Mouse (Mus musculus) c-Kit-positive CD71-positive TER-119-negative erythroid progenitor cells, embryonic 14.5 days (primary cell): ENCODE results near the gene Farp1.
"Not testable (repeated sequence)": the region's sequence is repeated elsewhere in the genome, so short reads cannot be mapped to it uniquely, and the experiment has no call there.

Experiments used
- DNase-seq: peaks from one replicate; pipeline ENCODE4 v3.0.0-alpha.2; 2013; ENCODE audit warnings: low read depth

Gene Farp1

DNA sequence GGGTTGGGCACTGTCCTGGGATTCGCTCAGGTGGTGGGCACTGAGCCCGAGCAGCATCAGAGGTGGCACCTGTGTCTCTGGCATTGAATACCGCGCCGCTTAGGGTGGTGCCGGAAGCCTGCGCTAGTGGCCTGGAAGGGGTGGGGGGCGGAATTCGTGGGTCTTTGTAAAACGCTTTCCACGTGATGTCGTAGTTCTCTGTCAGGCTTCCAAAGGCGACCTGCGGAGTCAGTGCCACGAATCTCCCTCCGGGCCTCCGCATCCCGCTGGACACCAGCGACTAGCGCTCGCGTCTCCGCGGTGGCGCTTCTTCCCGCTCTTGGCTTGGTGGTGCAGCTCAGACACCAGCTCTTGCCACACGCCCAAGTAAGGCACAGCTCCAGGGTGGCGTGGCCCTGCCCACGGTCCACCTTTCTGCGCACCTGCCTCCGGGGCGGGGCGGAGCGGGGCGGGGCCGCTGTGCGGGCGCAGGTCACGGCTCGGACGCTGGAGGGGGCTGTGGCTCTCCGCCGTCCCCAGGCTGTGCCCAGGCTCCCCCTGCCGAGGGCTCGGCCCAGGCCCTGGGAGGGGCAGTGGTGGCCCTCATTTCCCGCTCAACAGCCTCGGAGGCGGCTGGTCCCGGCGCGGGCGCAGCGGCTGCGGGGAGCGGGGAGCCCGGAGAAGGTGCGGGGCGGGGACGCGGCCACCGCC lies at the start of gene Farp1:
Gene Farp1 (plus strand): TSS at position 228 of the 690 bp plus-strand sequence.
- DNase-seq, result no peak

DNA sequence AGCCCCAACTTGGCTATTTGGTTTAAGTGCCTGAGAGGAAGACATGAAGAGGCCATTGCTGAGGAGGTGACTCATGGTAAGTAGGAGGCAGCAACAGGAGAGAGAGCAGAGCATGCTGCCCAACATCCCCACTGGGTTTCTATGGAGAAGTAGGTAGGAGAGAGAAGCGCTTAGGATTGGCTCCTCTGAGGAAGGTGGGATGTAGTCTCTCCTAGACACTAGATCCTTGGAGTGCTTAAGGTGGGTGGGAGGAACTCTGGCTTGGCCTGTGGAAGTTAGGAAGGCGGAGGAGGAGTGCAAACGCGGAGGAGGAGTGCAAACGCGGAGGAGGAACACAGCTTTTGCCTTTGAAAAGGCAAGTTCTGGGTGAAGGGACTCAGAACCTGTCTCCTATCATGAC lies 45.9 kb upstream of the Farp1 start:
- no peak for DNase-seq

DNA sequence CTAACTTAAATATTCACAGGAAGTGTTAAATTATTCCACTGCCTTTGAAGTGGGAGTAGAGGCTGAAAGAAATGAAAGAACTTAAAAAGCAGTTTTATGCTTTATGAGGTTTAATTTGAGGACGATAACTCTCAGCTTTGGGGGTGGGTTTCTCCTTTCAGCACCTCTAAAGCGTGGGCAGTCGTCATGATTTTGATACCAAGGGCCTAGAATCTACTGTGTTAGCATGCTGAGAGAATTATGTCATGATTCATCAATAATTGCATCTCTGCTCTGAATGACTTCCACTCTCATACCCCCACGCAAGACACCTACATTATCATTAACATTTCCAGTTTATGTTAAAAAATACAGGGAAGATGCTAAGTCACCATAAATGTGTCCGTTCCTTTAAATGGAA lies 37.3 kb upstream of the Farp1 start:
- no peak for DNase-seq

- DNase-seq, result no peak
Measured at GRCm38 (mm10) chr14:121000561-121001340, 34.2 kb upstream of the Farp1 start.

GRCm38 (mm10) chr14:121005621-121006020 lies 29.4 kb upstream of the Farp1 start:
- DNase-seq, result no peak

DNA sequence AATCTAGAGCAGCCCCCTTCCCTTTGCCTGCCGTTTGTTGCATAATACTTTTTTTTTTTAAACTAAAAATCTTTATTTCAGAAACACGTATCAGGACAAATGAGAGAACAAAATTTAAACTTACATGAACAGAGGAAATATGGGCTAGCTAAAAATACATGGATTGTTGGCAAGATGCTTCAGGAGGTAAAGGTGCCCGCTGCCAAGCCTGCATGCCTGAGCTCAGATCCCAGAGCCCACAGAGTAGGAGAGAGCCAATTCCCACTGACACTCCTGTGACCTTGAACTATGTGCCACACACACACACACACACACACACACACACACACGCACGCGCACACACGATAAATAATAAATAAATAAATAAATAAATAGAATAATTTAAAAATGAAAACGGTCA lies 29.0 kb upstream of the Farp1 start:
- no peak for DNase-seq

GRCm38 (mm10) chr14:121015114-121015690 lies 19.8 kb upstream of the Farp1 start:
- no peak for DNase-seq

- no peak for DNase-seq
Measured at GRCm38 (mm10) chr14:121022403-121022802, 12.6 kb upstream of the Farp1 start.

DNA sequence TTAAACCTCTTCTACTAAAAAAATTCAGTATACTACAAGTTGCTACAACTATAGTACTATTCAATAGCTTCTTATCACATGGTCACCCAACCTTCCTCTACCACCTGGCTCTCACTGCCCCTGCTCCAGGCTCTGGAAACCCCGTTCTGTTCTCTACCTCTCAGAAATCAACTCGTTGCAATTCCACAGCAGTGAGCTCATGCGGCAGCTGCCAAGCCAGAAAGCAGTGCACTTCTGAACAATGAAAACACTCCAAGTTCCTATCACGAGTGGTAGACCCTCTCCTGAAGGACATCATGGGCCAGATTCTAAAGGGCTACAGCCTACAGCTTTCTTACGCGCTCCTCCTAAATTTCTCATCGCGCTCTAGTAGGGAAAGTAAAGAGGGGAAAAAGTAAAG lies 9.6 kb upstream of the Farp1 start:
- no peak for DNase-seq

DNA sequence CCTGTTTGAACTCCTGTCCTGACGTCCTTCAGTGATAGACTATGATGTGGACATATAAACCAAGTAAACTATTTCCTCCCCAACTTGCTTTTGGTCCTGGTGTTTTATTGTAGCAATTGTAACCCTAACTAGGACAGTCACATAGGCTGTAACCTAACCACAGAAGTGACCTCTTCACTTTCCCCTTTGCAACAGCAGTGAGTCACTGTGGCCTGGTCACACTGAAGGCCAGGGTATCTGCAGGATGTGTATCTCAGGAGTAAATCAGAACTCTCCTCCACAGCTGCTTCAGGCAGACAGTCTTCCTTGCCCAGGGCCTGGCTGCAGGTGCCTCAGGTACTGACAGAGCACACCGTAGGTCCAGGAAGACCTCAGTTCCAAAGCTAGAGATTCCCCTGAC lies 3.6 kb upstream of the Farp1 start:
- no peak for DNase-seq

- DNase-seq, result no peak
Measured at GRCm38 (mm10) chr14:121034525-121034924, 475 bp upstream of the Farp1 start.

GRCm38 (mm10) chr14:121035663-121036473 lies 868 bp downstream of the Farp1 start:
- no peak for DNase-seq

DNA sequence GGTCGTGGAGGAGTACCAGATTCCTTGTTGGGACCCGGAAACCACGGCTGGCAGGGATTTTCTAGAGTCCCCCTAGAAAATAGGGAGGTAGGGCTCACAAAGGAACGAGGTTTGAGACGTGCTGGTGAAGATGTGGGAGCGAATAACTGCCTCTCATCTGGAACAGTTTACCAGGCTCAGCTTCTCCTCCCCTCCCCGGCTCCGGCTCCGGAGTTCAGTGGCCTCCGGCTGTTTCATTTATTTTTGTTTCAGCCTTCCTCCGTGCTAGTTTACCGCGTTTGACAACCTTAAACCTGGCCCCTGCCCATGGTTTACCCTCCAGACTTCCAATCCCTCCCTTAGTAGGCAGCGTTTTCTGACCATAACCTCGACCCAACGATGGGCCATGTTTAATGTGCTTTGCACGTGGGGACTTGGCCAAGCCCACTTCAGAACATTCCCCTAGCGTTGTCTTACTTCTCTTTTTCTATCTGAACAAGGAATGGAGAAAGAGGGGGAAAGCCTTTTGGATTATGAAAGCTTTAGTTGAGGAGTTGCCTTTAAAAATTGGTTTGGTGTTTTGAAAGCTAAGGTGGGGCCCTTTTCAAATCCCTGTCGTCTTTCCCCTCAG lies 1.7 kb downstream of the Farp1 start:
- no peak for DNase-seq

GRCm38 (mm10) chr14:121037276-121037675 lies 2.3 kb downstream of the Farp1 start:
- DNase-seq, result no peak

DNA sequence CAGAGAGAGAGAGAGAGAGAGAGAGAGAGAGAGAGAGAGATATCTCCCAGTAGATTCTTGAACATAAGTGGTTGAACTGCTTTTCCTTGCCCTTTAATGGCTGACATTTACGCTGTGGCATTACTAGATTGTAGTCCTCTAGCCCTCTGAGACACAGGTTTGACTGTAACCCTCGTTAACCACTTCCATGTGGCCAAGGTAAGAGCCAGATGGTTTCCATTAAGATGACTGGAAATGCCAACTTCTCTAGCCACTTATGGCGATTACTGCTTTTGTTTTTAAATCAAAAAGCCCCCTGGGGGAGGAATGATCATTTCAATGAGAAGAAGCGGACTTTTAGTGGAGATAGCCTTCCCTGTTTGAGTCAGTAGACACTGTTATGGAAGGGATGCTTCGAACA lies 3.7 kb downstream of the Farp1 start:
- no peak for DNase-seq

GRCm38 (mm10) chr14:121044145-121044544 lies 9.1 kb downstream of the Farp1 start:
- no peak for DNase-seq

DNA sequence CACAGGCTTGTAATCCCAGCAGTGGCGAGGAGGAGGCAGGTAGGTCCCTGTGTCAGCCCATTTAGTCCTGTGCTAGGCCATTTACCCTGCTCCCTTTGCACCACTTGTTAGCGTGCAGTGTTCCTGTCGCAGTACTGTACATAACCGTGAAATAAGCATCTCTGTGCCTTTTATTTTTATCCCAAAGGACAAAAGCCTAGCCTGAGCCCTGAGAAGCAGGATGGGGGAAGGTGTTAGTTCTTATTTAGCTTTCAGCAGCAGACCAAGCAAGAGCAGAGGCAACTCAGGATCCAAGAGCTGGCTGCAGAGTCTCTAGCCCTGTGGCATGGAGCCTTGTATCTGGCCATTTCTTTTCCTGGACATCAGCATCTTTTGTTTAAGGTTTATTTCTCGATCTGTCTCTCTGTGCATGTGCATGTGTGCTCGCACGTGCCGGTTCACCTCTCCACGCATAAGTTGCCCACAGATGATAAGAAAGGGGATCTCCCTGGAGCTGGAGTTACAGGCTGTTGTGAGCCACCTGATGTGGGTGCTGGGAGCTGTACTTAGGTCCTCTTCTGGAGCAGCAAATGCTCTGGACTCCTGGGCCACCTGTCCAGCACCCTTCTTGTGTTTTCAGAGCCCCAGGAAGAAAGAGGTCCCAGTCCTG lies 11.4 kb downstream of the Farp1 start:
- no peak for DNase-seq

GRCm38 (mm10) chr14:121047780-121048179 lies 12.8 kb downstream of the Farp1 start:
- no peak for DNase-seq

DNA sequence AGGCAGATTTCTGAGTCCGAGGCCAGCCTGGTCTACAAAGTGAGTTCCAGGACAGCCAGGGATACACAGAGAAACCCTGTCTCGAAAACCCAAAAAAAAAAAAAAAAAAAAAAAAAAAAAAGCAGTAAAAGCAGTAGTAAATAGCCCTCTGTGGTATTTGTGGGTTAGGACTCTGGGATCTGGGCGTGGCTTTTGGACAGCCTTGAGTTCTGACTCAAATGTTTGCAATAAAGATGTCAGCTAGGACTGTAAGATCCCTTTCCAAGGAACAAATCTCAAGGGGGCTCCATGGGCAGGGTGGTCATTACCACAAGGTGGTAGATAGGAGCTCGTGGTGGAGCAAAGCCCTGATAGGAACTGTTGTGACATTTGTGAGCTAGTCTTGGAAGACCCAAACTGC lies 16.0 kb downstream of the Farp1 start:
- not testable (repeated sequence) for DNase-seq

DNA sequence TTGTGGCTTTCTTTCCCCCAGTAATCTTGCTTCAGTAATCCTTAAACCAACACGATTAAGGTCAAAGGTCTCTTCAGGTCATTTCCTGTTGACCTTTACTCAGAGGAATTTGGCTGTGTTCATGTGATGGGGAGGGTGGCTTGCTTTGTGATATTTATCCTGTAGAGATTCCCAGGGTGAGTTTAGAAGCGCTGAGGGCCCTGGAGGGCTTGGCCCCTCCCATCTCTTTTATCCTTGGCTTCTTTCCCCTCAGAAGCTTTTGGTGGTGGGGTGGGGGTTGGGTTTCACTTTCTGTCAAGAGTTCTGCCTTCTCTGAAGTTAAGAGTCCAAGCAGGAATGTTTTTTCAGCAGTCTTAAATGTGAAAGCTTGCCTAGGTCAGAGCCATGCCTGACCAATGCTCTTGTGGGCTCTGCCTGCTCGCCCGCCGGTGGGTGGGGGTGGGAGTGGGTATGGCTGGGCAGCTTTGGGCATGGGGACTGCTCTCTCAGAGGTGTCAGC lies 18.1 kb downstream of the Farp1 start:
- no peak for DNase-seq

DNA sequence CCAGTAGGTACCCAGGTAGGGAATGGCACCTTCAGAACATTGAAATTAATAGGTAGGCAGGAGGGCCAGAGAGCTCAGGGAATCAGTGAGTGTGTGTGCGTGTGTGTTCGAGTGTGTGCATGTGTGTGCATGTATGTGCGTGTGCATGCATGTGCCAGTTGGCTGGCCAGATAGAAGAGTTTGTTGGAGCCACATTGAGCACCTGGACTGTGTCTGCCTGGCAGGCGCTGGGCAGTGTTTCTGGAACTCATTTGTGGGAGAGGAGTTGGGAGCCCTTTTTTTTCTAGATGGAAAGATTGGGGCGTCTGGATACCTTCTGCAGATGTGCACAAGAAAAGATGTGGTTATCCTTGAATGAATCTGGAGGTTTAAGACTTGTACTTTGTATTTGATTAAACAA lies 19.1 kb downstream of the Farp1 start:
- no peak for DNase-seq
